Mouse (Mus musculus): ENCODE data around the gene Mef2c. TPM values are rescaled to one million over a fixed set of nuclear protein-coding genes. Genes with fewer than 3 reads are reported as not detected.

Mef2c gene
- polyA plus RNA-seq, 1 experiment: 49.0 TPM

DNA sequence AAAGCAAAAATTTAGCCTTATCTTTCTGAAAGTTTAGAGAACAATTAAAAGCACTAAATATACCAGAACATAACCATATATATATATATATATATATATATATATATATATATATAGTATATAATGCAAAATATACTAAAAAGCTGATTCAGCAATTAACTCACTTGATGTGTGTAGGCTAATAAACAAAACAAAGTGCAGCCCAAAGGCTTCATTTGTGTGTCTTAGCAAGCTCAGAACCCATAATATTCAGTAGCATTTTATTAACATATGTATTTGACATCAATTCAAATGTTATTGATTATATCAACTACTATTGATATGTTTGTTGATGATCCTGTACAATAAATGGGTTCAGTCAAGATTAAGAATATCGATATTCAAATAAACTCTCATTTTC lies 3.9 kb downstream of the Mef2c start:
- Histone ChIP-seq H3K4me3 (no peak overlapping the region), H3K4me2 (ENCODE audit: low read depth) (no peak overlapping the region), H3K36me3 (ENCODE audit: control insufficient read depth, insufficient read depth) (no peaks in the 10 kb centered on the region), H3K27me3 (ENCODE audit: control insufficient read depth, insufficient read depth, insufficient read length) (no peaks in the 10 kb centered on the region), H3K79me2 (ENCODE audit: control insufficient read depth, insufficient read depth) (no peaks in the 10 kb centered on the region), H3ac (ENCODE audit: control insufficient read depth, insufficient read length) (no peak overlapping the region)
- TF ChIP-seq MYOG (IDR thresholded peaks at IDR 0.05; ENCODE audit: control insufficient read depth in 1 of 3, insufficient read depth in 1 of 3, insufficient read length in 2 of 3, low read depth in 2 of 3) (no peak), POLR2A (IDR thresholded peaks at IDR 0.05; ENCODE audit: insufficient read length, low read depth) (no peak), E2F4 (IDR thresholded peaks at IDR 0.05; ENCODE audit: insufficient read depth) (no peak), USF1 (IDR thresholded peaks at IDR 0.05; ENCODE audit: low read depth) (no peak), REST (IDR thresholded peaks at IDR 0.05; ENCODE audit: insufficient read depth, insufficient read length) (no peak), CEBPB (IDR thresholded peaks at IDR 0.05; ENCODE audit: insufficient read depth, poor library complexity, severe bottlenecking) (no peak), POLR2AphosphoS2 (IDR thresholded peaks at IDR 0.05; ENCODE audit: insufficient read length, low read depth) (no peak), MAX (IDR thresholded peaks at IDR 0.05; ENCODE audit: low read depth) (no peak), TCF12 (IDR thresholded peaks at IDR 0.05; ENCODE audit: insufficient read depth, poor library complexity, severe bottlenecking) (no peak), TCF3 (IDR thresholded peaks at IDR 0.05; ENCODE audit: insufficient read length, low read depth) (no peak), SRF (IDR thresholded peaks at IDR 0.05; ENCODE audit: control insufficient read depth, insufficient read length, low read depth) (no peak), MYOD1 (IDR thresholded peaks at IDR 0.05; ENCODE audit: control insufficient read depth in 1 of 3, insufficient read length in 2 of 3, low read depth in 2 of 3) (no peak)

DNA sequence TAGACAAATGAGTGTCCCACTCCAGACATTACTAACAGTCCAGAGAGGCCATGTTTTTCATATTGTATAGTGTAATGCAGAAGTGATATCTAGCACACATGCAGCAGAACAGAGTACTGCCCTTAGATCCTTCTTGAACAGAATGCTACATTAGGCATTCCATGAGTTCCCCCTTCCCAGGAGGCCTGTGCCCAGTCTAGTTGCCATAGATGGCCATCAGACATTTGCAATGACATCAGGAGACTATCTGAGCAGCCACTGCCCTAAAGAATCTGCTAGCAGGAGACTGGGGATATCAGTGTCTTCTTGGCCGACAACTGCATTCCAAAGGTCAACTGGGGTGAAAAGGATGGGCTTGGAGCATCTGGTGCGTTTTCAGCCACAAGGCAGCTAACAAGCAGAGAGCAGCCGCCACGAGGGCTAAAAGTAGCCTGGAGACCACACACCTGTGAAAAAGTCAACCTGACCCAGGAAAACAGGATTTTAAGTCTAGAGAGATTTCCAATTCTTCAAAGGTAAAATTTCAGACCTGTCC lies 11.2 kb downstream of the Mef2c start:
- Histone ChIP-seq H3K4me3 (no peak overlapping the region), H3K27me3 (ENCODE audit: control insufficient read depth, insufficient read depth, insufficient read length) (no peaks in the 10 kb centered on the region), H3ac (ENCODE audit: control insufficient read depth, insufficient read length) (no peak overlapping the region), H3K4me2 (ENCODE audit: low read depth) (no peak overlapping the region), H3K79me2 (ENCODE audit: control insufficient read depth, insufficient read depth) (no peaks in the 10 kb centered on the region), H3K36me3 (ENCODE audit: control insufficient read depth, insufficient read depth) (no peaks in the 10 kb centered on the region)
- TF ChIP-seq MYOD1 (IDR thresholded peaks at IDR 0.05; ENCODE audit: control insufficient read depth in 1 of 3, insufficient read length in 2 of 3, low read depth in 2 of 3) (peak in 1 of 3 experiments; percentile 53), POLR2A (IDR thresholded peaks at IDR 0.05; ENCODE audit: insufficient read length, low read depth) (no peak), REST (IDR thresholded peaks at IDR 0.05; ENCODE audit: insufficient read depth, insufficient read length) (no peak), TCF12 (IDR thresholded peaks at IDR 0.05; ENCODE audit: insufficient read depth, poor library complexity, severe bottlenecking) (no peak), TCF3 (IDR thresholded peaks at IDR 0.05; ENCODE audit: insufficient read length, low read depth) (no peak), SRF (IDR thresholded peaks at IDR 0.05; ENCODE audit: control insufficient read depth, insufficient read length, low read depth) (peak; percentile 91), MYOG (IDR thresholded peaks at IDR 0.05; ENCODE audit: control insufficient read depth in 1 of 3, insufficient read depth in 1 of 3, insufficient read length in 2 of 3, low read depth in 2 of 3) (peak in 2 of 3 experiments; percentile 64 to 78), MAX (IDR thresholded peaks at IDR 0.05; ENCODE audit: low read depth) (no peak)

DNA sequence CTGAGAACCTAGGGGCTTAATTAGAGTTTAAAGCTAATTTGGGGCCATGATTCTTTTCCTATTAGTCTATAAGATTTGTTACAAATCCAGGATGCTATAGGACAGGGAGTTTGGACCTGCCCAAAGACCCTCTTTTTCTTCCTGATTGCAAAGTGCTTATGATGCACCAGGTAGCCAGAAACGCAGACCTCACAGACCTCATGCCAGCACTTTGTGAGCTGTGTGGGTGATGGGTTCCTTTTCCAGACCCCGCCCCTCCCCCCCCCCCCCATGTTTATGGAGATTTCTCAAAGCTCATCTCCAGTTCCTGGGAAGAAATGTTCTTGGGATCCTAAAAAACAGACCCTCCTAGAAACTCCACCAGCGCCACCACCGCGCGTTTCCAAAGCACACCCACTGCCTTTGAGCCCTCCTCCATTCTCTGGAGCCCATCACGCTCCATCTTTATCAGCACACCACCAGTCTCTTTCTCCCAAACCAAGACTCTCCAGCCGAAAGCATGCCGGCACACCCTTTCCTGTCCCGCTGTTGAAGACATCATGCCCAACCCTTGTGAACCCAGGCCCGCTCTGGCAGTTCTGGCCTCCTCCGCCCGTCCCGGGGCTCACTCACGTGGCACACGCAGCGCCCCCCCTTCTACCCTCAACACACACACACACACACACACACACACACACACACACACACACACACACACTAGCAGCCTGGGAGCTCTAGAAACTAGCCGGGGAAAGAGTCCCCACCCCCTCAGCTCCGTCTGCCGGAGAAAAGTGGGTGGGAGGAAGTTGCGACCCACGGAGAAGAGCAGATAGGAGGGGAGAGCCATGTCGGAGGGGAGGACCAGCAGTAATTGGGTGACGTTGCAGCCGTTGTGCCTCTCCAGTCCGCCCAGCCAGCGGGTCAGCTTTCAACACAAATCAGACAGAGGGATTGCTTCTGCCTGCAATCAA lies 14.1 kb downstream of the Mef2c start:
- Histone ChIP-seq H3ac (ENCODE audit: control insufficient read depth, insufficient read length) (peak overlapping the region; percentile 28), H3K36me3 (ENCODE audit: control insufficient read depth, insufficient read depth) (no peaks in the 10 kb centered on the region), H3K27me3 (ENCODE audit: control insufficient read depth, insufficient read depth, insufficient read length) (no peaks in the 10 kb centered on the region), H3K79me2 (ENCODE audit: control insufficient read depth, insufficient read depth) (no peaks in the 10 kb centered on the region), H3K4me2 (ENCODE audit: low read depth) (peak overlapping the region; percentile 42), H3K4me3 (peak overlapping the region; percentile 12)
- TF ChIP-seq USF1 (IDR thresholded peaks at IDR 0.05; ENCODE audit: low read depth) (no peak), POLR2A (IDR thresholded peaks at IDR 0.05; ENCODE audit: insufficient read length, low read depth) (peak; percentile 32)

- no peak overlapping the region for H3K4me3 ChIP-seq
Observed at GRCm38 (mm10) chr13:83520807-83521206, 17.0 kb downstream of the Mef2c start.

More at GRCm38 (mm10) chr13:83520807-83521206, 17.0 kb downstream of the Mef2c start:
- no peak overlapping the region for H3ac ChIP-seq (ENCODE audit: control insufficient read depth, insufficient read length)
- H3K27me3 ChIP-seq (ENCODE audit: control insufficient read depth, insufficient read depth, insufficient read length): no peaks in the 10 kb centered on the region
- H3K4me2 ChIP-seq (ENCODE audit: low read depth): no peak overlapping the region
- H3K79me2 ChIP-seq (ENCODE audit: control insufficient read depth, insufficient read depth): no peaks in the 10 kb centered on the region
- no peak for TF ChIP-seq E2F4 (IDR thresholded peaks at IDR 0.05; ENCODE audit: insufficient read depth)
- no peak for TF ChIP-seq POLR2AphosphoS2 (IDR thresholded peaks at IDR 0.05; ENCODE audit: insufficient read length, low read depth)
- no peak for TF ChIP-seq MYOD1 (IDR thresholded peaks at IDR 0.05; ENCODE audit: control insufficient read depth in 1 of 3, insufficient read length in 2 of 3, low read depth in 2 of 3)
- no peak for TF ChIP-seq MAX (IDR thresholded peaks at IDR 0.05; ENCODE audit: low read depth)
- no peak for TF ChIP-seq TCF12 (IDR thresholded peaks at IDR 0.05; ENCODE audit: insufficient read depth, poor library complexity, severe bottlenecking)
- H3K36me3 ChIP-seq (ENCODE audit: control insufficient read depth, insufficient read depth): no peaks in the 10 kb centered on the region
